Mouse (Mus musculus): ENCODE results near the gene Slc7a1. TPM values are rescaled to one million over a fixed set of nuclear protein-coding genes. Genes with fewer than 3 reads are reported as not detected.

The Slc7a1 gene
- total and polyA plus RNA-seq, 3 experiments: 20.5 to 78.3 (median 69.5) TPM

- TF ChIP-seq MAX (IDR thresholded peaks at IDR 0.05; ENCODE audit: low read length) (no peak), MAZ (IDR thresholded peaks at IDR 0.05; ENCODE audit: low read depth, low read length) (no peak), ZNF384 (IDR thresholded peaks at IDR 0.05; ENCODE audit: low read depth, low read length) (no peak), MAFK (IDR thresholded peaks at IDR 0.05; ENCODE audit: insufficient replicate concordance, low read length) (no peak), ZMIZ1 (IDR thresholded peaks at IDR 0.05; ENCODE audit: low read depth, low read length) (no peak), JUN (IDR thresholded peaks at IDR 0.05; ENCODE audit: insufficient read depth, low read depth, low read length) (no peak), USF1 (IDR thresholded peaks at IDR 0.05; ENCODE audit: low read depth, low read length) (no peak), TBP (conservative IDR thresholded peaks at IDR 0.05; ENCODE audit: low read depth, low read length) (no peak), NELFE (IDR thresholded peaks at IDR 0.05; ENCODE audit: low read depth, low read length) (no peak), MXI1 (IDR thresholded peaks at IDR 0.05; ENCODE audit: low read depth, low read length) (no peak), JUND (conservative IDR thresholded peaks at IDR 0.05; ENCODE audit: low read depth, low read length) (no peak), HCFC1 (IDR thresholded peaks at IDR 0.05; ENCODE audit: low read depth, low read length) (no peak), RAD21 (IDR thresholded peaks at IDR 0.05; ENCODE audit: low read depth, low read length) (no peak), NRF1 (IDR thresholded peaks at IDR 0.05; ENCODE audit: low read depth, low read length) (no peak), TCF12 (IDR thresholded peaks at IDR 0.05; ENCODE audit: low read depth, low read length) (no peak), CHD1 (IDR thresholded peaks at IDR 0.05; ENCODE audit: low read depth, low read length) (no peak)
- Histone ChIP-seq H3K36me3 (replicated peaks in 1 of 2; ENCODE audit: control insufficient read depth in 1 of 2, insufficient read depth in 1 of 2, low read length in 1 of 2) (peaks cover 86 to 96% of the 10 kb centered on the region in 2 experiments), H3K79me2 (replicated peaks; ENCODE audit: control insufficient read depth, extremely low read depth, insufficient read depth, poor library complexity, severe bottlenecking) (peaks cover 88% of the 10 kb centered on the region), H3K4me3 (replicated peaks in 1 of 3; ENCODE audit: low read depth in 2 of 3, low read length in 2 of 3, poor library complexity in 1 of 3) (no peak overlapping the region), H3K4me1 (ENCODE audit: control insufficient read depth in 1 of 2, insufficient read depth in 2 of 2) (peaks cover 12 to 19% of the 10 kb centered on the region in 2 experiments), H3K27ac (ENCODE audit: insufficient read depth, low read depth) (no peak overlapping the region), H3K27me3 (replicated peaks) (no peaks in the 10 kb centered on the region), H3K4me2 (ENCODE audit: insufficient read depth, low read depth, poor library complexity, severe bottlenecking) (no peak overlapping the region), H3K9ac (ENCODE audit: insufficient read depth, low read depth) (no peak overlapping the region), H3K9me3 (replicated peaks; ENCODE audit: low read length) (peaks cover under 1% of the 10 kb centered on the region)
- DNase-seq (ENCODE audit: extremely low read depth): no peak
- dilution Hi-C loops (cut with MboI; ENCODE audit: extremely low pct_ligation_motif_present, extremely low pct_unique_long_range_greater_than_20kb, low sequenced_read_pairs) (no loop called here), in situ Hi-C loops (cut with MboI; ENCODE audit: low pct_ligation_motif_present, low pct_unique_long_range_greater_than_20kb, low sequenced_read_pairs) (no loop called here)
Observed at GRCm38 (mm10) chr5:148357168-148357567, 42.5 kb downstream of the Slc7a1 start.

GRCm38 (mm10) chr5:148355822-148356221, 43.9 kb downstream of the Slc7a1 start:
- Histone ChIP-seq H3K4me1 (ENCODE audit: control insufficient read depth in 1 of 2, insufficient read depth in 2 of 2) (peaks cover under 1 to 6% of the 10 kb centered on the region in 2 experiments; a peak in 3 of 4 replicates), H3K9ac (ENCODE audit: insufficient read depth, low read depth) (no peak overlapping the region), H3K27ac (ENCODE audit: insufficient read depth, low read depth) (no peak overlapping the region), H3K9me3 (replicated peaks; ENCODE audit: low read length) (peaks cover 5% of the 10 kb centered on the region), H3K79me2 (replicated peaks; ENCODE audit: control insufficient read depth, extremely low read depth, insufficient read depth, poor library complexity, severe bottlenecking) (peaks cover 82% of the 10 kb centered on the region), H3K27me3 (replicated peaks) (no peaks in the 10 kb centered on the region), H3K4me2 (ENCODE audit: insufficient read depth, low read depth, poor library complexity, severe bottlenecking) (no peak overlapping the region), H3K4me3 (replicated peaks in 1 of 3; ENCODE audit: low read depth in 2 of 3, low read length in 2 of 3, poor library complexity in 1 of 3) (no peak overlapping the region), H3K36me3 (replicated peaks in 1 of 2; ENCODE audit: control insufficient read depth in 1 of 2, insufficient read depth in 1 of 2, low read length in 1 of 2) (peaks cover 86 to 96% of the 10 kb centered on the region in 2 experiments)
- no peak for DNase-seq (ENCODE audit: extremely low read depth)
- TF ChIP-seq CTCF (conservative IDR thresholded peaks at IDR 0.05 in 1 of 2, IDR thresholded peaks at IDR 0.05 in 1 of 2; ENCODE audit: low read depth in 2 of 2, low read length in 2 of 2) (no peak), MEF2A (IDR thresholded peaks at IDR 0.05; ENCODE audit: borderline replicate concordance, low read depth, low read length) (no peak), JUN (IDR thresholded peaks at IDR 0.05; ENCODE audit: insufficient read depth, low read depth, low read length) (no peak), EP300 (IDR thresholded peaks at IDR 0.05; ENCODE audit: low read length) (no peak), NRF1 (IDR thresholded peaks at IDR 0.05; ENCODE audit: low read depth, low read length) (no peak), POLR2A (IDR thresholded peaks at IDR 0.05; ENCODE audit: low read depth, low read length) (no peak), BHLHE40 (IDR thresholded peaks at IDR 0.05; ENCODE audit: low read depth, low read length) (no peak)
- in situ Hi-C loops (cut with MboI; ENCODE audit: low pct_ligation_motif_present, low pct_unique_long_range_greater_than_20kb, low sequenced_read_pairs): no loop called here
- dilution Hi-C loops (cut with MboI; ENCODE audit: extremely low pct_ligation_motif_present, extremely low pct_unique_long_range_greater_than_20kb, low sequenced_read_pairs): no loop called here
